Mouse (Mus musculus): Measurements from ENCODE around the gene Srl. TPM values are rescaled to one million over a fixed set of nuclear protein-coding genes. Genes with fewer than 3 reads are reported as not detected.

Gene Srl
- polyA plus RNA-seq, 1 experiment = 11.4 TPM

DNA sequence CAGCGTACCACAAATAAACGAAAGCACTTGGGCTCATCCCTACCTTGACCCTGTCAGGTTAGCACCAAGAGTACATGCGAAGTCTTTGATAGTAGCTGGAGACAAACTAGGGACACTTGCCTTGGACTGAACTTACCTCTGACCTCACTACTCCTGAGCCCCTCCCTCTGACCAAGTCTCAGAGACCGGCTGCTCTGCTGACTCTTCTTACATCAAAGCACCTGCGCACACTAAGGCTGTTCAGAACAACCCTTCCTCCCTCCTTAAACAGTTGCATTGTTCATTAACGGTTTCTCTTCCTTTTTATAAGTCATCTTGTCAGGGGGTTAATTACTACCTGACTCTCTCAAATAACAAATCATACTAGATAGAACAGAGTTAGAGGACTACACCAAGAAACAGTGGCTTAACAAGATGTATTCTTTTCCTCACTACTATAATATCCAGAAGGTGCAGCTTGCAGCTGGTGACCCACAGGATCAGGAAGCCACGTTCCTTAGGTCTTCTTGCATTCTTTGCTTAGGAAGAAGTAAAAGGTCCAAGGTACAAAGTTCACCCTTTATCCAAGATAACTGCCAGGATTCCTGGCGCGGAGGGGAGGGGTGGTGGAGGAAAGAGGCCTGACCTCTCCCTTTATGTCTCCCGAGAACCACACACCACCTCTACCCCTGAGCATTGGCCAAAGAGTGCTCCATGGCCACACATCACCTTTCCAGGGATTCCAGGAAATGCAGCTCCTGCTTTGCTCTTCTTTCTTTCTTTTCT is 102.1 kb downstream of the Srl start:
- Histone ChIP-seq H3ac (ENCODE audit: control insufficient read depth, insufficient read length, low read depth) (no peak overlapping the region), H3K79me3 (ENCODE audit: low read depth) (no peaks in the 10 kb centered on the region), H3K27me3 (ENCODE audit: control insufficient read depth, insufficient read depth, insufficient read length) (no peaks in the 10 kb centered on the region), H3K79me2 (ENCODE audit: control insufficient read depth, insufficient read depth) (no peaks in the 10 kb centered on the region), H3K4me3 (ENCODE audit: insufficient read depth, poor library complexity, severe bottlenecking) (no peak overlapping the region), H3K36me3 (ENCODE audit: control insufficient read depth, insufficient read depth) (no peaks in the 10 kb centered on the region)
- TF ChIP-seq CTCF (IDR thresholded peaks at IDR 0.05; ENCODE audit: control insufficient read depth, insufficient read depth, insufficient read length) = no peak
- TF ChIP-seq MYOG (IDR thresholded peaks at IDR 0.05; ENCODE audit: control insufficient read depth, extremely low read depth, insufficient read length) = no peak
- no peak for TF ChIP-seq FOSL1 (IDR thresholded peaks at IDR 0.05; ENCODE audit: insufficient read depth, low read length, poor library complexity, severe bottlenecking)
- no peak for TF ChIP-seq USF1 (IDR thresholded peaks at IDR 0.05; ENCODE audit: low read depth)
- no peak for TF ChIP-seq MAX (IDR thresholded peaks at IDR 0.05)
- TF ChIP-seq MYOD1 (IDR thresholded peaks at IDR 0.05; ENCODE audit: control insufficient read depth, insufficient read length, low read depth) = no peak
- no peak for TF ChIP-seq CEBPB (IDR thresholded peaks at IDR 0.05; ENCODE audit: low read depth)

DNA sequence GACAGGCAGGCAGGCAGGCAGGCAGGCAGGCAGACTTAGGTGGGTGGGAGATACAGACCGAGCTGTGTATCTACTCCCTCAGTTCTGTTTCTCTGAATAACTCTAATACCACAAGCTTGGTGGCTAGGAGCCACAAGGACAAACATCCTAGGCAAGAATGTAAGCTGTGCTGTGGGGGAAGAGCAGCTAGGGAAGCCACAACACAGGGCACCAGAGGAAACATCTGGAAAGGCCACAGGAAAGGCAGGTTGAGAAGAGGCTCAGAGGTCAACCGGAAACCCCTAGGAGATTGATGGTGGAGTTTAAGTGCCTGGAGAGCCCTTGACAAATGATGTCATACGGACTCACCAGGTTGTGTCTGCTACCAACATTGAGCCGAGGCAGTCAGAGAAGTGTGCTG is 104.9 kb downstream of the Srl start:
- TF ChIP-seq FOSL1 (IDR thresholded peaks at IDR 0.05; ENCODE audit: insufficient read depth, low read length, poor library complexity, severe bottlenecking) = no peak
- no peak for TF ChIP-seq USF1 (IDR thresholded peaks at IDR 0.05; ENCODE audit: low read depth)
- TF ChIP-seq MAX (IDR thresholded peaks at IDR 0.05) = no peak
- no peak for TF ChIP-seq CTCF (IDR thresholded peaks at IDR 0.05; ENCODE audit: control insufficient read depth, insufficient read depth, insufficient read length)
- TF ChIP-seq MYOG (IDR thresholded peaks at IDR 0.05; ENCODE audit: control insufficient read depth, extremely low read depth, insufficient read length) = no peak
- H3K79me3 ChIP-seq (ENCODE audit: low read depth) = no peaks in the 10 kb centered on the region
- no peaks in the 10 kb centered on the region for H3K36me3 ChIP-seq (ENCODE audit: control insufficient read depth, insufficient read depth)
- H3K4me3 ChIP-seq (ENCODE audit: insufficient read depth, poor library complexity, severe bottlenecking) = no peak overlapping the region
- no peaks in the 10 kb centered on the region for H3K27me3 ChIP-seq (ENCODE audit: control insufficient read depth, insufficient read depth, insufficient read length)
- H3K79me2 ChIP-seq (ENCODE audit: control insufficient read depth, insufficient read depth) = no peaks in the 10 kb centered on the region
- no peak overlapping the region for H3ac ChIP-seq (ENCODE audit: control insufficient read depth, insufficient read length, low read depth)

- Histone ChIP-seq H3K36me3 (ENCODE audit: control insufficient read depth, insufficient read depth) (no peaks in the 10 kb centered on the region), H3ac (ENCODE audit: control insufficient read depth, insufficient read length, low read depth) (no peak overlapping the region), H3K27me3 (ENCODE audit: control insufficient read depth, insufficient read depth, insufficient read length) (no peaks in the 10 kb centered on the region), H3K79me2 (ENCODE audit: control insufficient read depth, insufficient read depth) (no peaks in the 10 kb centered on the region), H3K79me3 (ENCODE audit: low read depth) (no peaks in the 10 kb centered on the region), H3K4me3 (ENCODE audit: insufficient read depth, poor library complexity, severe bottlenecking) (no peak overlapping the region)
- no peak for TF ChIP-seq MYOG (IDR thresholded peaks at IDR 0.05; ENCODE audit: control insufficient read depth, extremely low read depth, insufficient read length)
- TF ChIP-seq USF1 (IDR thresholded peaks at IDR 0.05; ENCODE audit: low read depth) = no peak
- no peak for TF ChIP-seq MYOD1 (IDR thresholded peaks at IDR 0.05; ENCODE audit: control insufficient read depth, insufficient read length, low read depth)
- TF ChIP-seq FOSL1 (IDR thresholded peaks at IDR 0.05; ENCODE audit: insufficient read depth, low read length, poor library complexity, severe bottlenecking) = no peak
These were observed 106.2 kb downstream of the Srl start for GRCm38 (mm10) chr16:4435371-4435770.

GRCm38 (mm10) chr16:4431841-4432240 is 109.8 kb downstream of the Srl start:
- Histone ChIP-seq H3K79me3 (ENCODE audit: low read depth) (no peaks in the 10 kb centered on the region), H3K36me3 (ENCODE audit: control insufficient read depth, insufficient read depth) (no peaks in the 10 kb centered on the region), H3K4me3 (ENCODE audit: insufficient read depth, poor library complexity, severe bottlenecking) (no peak overlapping the region), H3ac (ENCODE audit: control insufficient read depth, insufficient read length, low read depth) (no peak overlapping the region), H3K79me2 (ENCODE audit: control insufficient read depth, insufficient read depth) (no peaks in the 10 kb centered on the region), H3K27me3 (ENCODE audit: control insufficient read depth, insufficient read depth, insufficient read length) (no peaks in the 10 kb centered on the region)
- TF ChIP-seq USF1 (IDR thresholded peaks at IDR 0.05; ENCODE audit: low read depth) (no peak), MYOD1 (IDR thresholded peaks at IDR 0.05; ENCODE audit: control insufficient read depth, insufficient read length, low read depth) (no peak), CTCF (IDR thresholded peaks at IDR 0.05; ENCODE audit: control insufficient read depth, insufficient read depth, insufficient read length) (no peak), FOSL1 (IDR thresholded peaks at IDR 0.05; ENCODE audit: insufficient read depth, low read length, poor library complexity, severe bottlenecking) (no peak)

DNA sequence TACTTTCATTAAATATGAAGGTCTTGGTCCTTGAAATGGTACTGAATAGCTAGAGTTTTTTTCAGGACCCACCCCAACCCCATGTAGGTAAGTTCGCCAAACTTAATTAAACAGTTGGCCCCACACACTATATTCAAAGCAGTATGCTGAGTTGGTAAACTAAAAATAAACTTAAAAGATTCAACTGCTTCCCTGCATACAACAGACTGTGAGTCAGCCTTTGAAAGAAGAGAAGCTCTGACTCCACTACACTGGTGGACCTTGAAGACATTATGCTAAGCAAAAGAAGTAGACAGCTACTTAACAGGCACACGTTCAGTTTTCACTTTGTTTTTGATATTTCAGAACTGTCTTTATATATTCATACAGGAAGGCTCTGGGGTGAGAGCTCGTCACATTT is 110.6 kb downstream of the Srl start:
- Histone ChIP-seq H3K36me3 (ENCODE audit: control insufficient read depth, insufficient read depth) (no peaks in the 10 kb centered on the region), H3K79me3 (ENCODE audit: low read depth) (no peaks in the 10 kb centered on the region), H3K79me2 (ENCODE audit: control insufficient read depth, insufficient read depth) (no peaks in the 10 kb centered on the region), H3K27me3 (ENCODE audit: control insufficient read depth, insufficient read depth, insufficient read length) (no peaks in the 10 kb centered on the region), H3K4me3 (ENCODE audit: insufficient read depth, poor library complexity, severe bottlenecking) (no peak overlapping the region), H3ac (ENCODE audit: control insufficient read depth, insufficient read length, low read depth) (no peak overlapping the region)
- TF ChIP-seq FOSL1 (IDR thresholded peaks at IDR 0.05; ENCODE audit: insufficient read depth, low read length, poor library complexity, severe bottlenecking) (no peak), MYOG (IDR thresholded peaks at IDR 0.05; ENCODE audit: control insufficient read depth, extremely low read depth, insufficient read length) (no peak), MAX (IDR thresholded peaks at IDR 0.05) (no peak), CTCF (IDR thresholded peaks at IDR 0.05; ENCODE audit: control insufficient read depth, insufficient read depth, insufficient read length) (no peak), CEBPB (IDR thresholded peaks at IDR 0.05; ENCODE audit: low read depth) (no peak), USF1 (IDR thresholded peaks at IDR 0.05; ENCODE audit: low read depth) (no peak), MYOD1 (IDR thresholded peaks at IDR 0.05; ENCODE audit: control insufficient read depth, insufficient read length, low read depth) (no peak)

DNA sequence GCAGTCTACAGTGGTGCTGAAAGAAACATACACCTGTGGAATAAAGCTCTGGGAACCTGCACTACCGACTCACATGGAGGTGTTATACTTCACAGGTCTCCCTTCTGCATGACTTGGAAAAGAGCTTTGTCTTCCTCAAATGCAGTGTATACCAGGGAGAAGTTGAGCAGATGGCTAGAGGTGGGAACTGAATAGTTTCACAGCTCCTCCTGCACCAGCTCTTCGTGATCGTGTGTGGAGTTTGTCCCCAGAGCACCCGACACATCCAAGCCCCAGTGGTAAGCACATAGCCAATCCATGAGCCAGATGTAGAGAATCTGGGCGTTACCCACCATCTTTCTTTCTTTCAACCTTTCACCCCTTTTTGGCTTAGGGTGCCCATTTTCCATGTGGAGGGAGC is 111.4 kb downstream of the Srl start:
- H3K79me2 ChIP-seq (ENCODE audit: control insufficient read depth, insufficient read depth) = no peaks in the 10 kb centered on the region
- no peaks in the 10 kb centered on the region for H3K36me3 ChIP-seq (ENCODE audit: control insufficient read depth, insufficient read depth)
- H3ac ChIP-seq (ENCODE audit: control insufficient read depth, insufficient read length, low read depth) = no peak overlapping the region
- H3K4me3 ChIP-seq (ENCODE audit: insufficient read depth, poor library complexity, severe bottlenecking) = no peak overlapping the region
- no peaks in the 10 kb centered on the region for H3K27me3 ChIP-seq (ENCODE audit: control insufficient read depth, insufficient read depth, insufficient read length)
- no peaks in the 10 kb centered on the region for H3K79me3 ChIP-seq (ENCODE audit: low read depth)
- TF ChIP-seq MYOD1 (IDR thresholded peaks at IDR 0.05; ENCODE audit: control insufficient read depth, insufficient read length, low read depth) = no peak
- TF ChIP-seq CEBPB (IDR thresholded peaks at IDR 0.05; ENCODE audit: low read depth) = no peak
- no peak for TF ChIP-seq USF1 (IDR thresholded peaks at IDR 0.05; ENCODE audit: low read depth)
- TF ChIP-seq MAX (IDR thresholded peaks at IDR 0.05) = no peak
- no peak for TF ChIP-seq MYOG (IDR thresholded peaks at IDR 0.05; ENCODE audit: control insufficient read depth, extremely low read depth, insufficient read length)
- no peak for TF ChIP-seq CTCF (IDR thresholded peaks at IDR 0.05; ENCODE audit: control insufficient read depth, insufficient read depth, insufficient read length)
- TF ChIP-seq FOSL1 (IDR thresholded peaks at IDR 0.05; ENCODE audit: insufficient read depth, low read length, poor library complexity, severe bottlenecking) = no peak
